Mouse (Mus musculus): ENCODE data around the gene Slc25a33. TPM values are rescaled to one million over a fixed set of nuclear protein-coding genes. Genes with fewer than 3 reads are reported as not detected.

Gene Slc25a33
- total and polyA plus RNA-seq, 2 experiments from 2014 or later = 12.5 to 29.7 TPM

DNA sequence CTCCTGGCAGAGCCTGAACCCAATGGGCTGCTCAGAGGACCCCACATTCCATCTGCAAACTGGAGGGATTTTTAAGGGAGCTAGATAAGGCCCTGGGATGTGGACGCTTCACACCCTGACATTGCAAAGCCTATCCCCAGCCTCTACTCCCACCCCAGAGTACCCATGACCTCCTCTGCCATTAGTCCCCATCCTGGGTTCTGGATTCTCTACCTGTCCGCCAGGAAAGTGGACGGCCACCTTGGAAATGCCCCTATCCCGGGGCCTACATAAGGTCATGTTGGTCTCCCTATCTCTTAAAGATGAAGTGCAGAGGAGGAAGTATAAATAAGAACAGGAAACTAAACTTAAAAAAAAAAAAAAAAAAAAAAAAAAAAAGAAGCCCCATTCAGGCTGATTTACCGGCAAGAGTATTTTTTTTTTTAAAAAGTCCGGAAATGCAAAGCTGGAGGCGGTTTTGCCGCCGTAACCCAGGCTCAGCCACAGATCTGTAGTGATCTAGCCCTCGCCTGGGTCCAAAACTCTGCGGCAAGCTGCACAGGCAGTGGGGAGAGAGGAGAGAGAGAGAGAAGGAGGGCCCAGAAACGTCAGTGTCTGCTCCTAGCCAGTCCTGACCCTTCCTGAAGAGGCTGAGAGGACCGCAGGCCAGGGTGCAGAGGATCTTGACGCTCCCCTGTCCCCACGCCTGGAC is 76.4 kb downstream of the Slc25a33 start:
- ATAC-seq = peak; percentile 14; the same call in 1 of the 2 replicates
- no peak for TF ChIP-seq CTCF (IDR thresholded peaks at IDR 0.05; ENCODE audit: low read depth)
- 30% methylated on average over 15 of the region's 15 CpGs for WGBS
- H3K4me2 ChIP-seq (ENCODE audit: low read depth) = peak overlapping the region; percentile 66
- no peaks in the 10 kb centered on the region for H3K36me3 ChIP-seq (ENCODE audit: insufficient read depth)
- H3K9ac ChIP-seq = peak overlapping the region; percentile 39
- H3K27me3 ChIP-seq (ENCODE audit: insufficient read depth, low read length) = no peaks in the 10 kb centered on the region
- DNase-seq = no peak
- H3K4me1 ChIP-seq (ENCODE audit: insufficient read depth) = no peaks in the 10 kb centered on the region
- H3K4me3 ChIP-seq (ENCODE audit: low read depth, low read length) = peak overlapping the region; percentile 40
- no peak overlapping the region for H3K27ac ChIP-seq (ENCODE audit: low read depth, low read length)
- H3K9me3 ChIP-seq (ENCODE audit: low read length) = no peaks in the 10 kb centered on the region

DNA sequence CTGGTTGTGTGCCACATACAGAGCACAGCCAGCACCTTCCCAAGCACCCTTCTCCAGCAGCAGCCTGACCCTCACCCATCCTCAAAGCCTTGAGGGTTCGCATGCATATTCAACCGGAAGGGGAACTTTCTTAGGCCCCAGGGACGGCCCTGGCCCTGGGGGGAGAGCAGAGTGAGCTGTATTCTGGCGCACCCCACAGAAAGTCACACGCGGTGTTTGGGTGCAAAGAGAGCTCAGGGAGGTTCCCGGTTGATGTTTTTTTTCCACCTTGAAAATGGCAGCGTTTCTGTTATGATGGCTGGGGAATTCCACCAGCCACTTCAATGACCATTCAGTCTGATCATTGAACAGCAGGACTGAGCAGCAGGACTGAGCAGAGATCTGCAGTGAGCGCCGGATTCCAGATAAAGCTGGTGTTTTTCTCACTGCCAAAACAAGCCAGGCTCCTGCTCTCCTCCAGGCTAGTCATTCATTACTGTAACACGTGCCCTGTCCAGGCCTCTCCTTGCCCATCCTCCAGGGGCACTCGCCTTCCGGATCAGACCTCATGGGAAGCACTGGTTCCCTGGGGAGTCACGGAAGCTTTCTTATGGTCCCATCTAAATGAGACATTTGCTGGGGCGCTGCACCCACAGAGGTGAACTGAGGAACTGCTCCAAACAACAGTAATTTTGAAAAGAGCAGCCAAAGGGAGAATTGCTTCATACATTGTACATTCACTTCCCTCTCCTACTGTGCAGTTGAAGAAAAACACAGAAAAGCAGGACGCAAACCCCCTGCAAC is 77.7 kb downstream of the Slc25a33 start:
- Histone ChIP-seq H3K9me3 (ENCODE audit: low read length) (no peaks in the 10 kb centered on the region), H3K9ac (0 out of 2 replicates have a peak overlapping the region, but pooled peaks have one; percentile 10), H3K36me3 (ENCODE audit: insufficient read depth) (no peaks in the 10 kb centered on the region), H3K4me2 (ENCODE audit: low read depth) (no peak overlapping the region), H3K27ac (ENCODE audit: low read depth, low read length) (no peak overlapping the region), H3K4me1 (ENCODE audit: insufficient read depth) (no peaks in the 10 kb centered on the region), H3K27me3 (ENCODE audit: insufficient read depth, low read length) (no peaks in the 10 kb centered on the region), H3K4me3 (ENCODE audit: low read depth, low read length) (no peak overlapping the region)
- peak; percentile 31 for TF ChIP-seq CTCF (IDR thresholded peaks at IDR 0.05; ENCODE audit: low read depth)
- peak; percentile 65 for ATAC-seq
- WGBS = 33% methylated on average over 16 of the region's 16 CpGs
- DNase-seq = no peak

Small RNA genes lying within 50 kb of the gene (microRNA-seq; reads per million reads assigned to microRNA genes)
- 0 reads per million in 2 experiments for gene Gm47301

Other genes with a start within 250 kb of the Slc25a33 start
- 367 and 451 TPM in 2 replicates for gene Clstn1, start 187.8 kb downstream of the Slc25a33 start, total RNA-seq (2014; rRNA removed)
- gene Clstn1, start 187.8 kb downstream of the Slc25a33 start, polyA plus RNA-seq (2015; fragmentation: Nextera tagmentation; extraction: Ambion mirVana) = 142 and 179 TPM in 2 replicates
- gene Pik3cd, start 71.7 kb downstream of the Slc25a33 start, total RNA-seq (2014; rRNA removed) = 17.0 and 21.8 TPM in 2 replicates
- 11.3 and 11.7 TPM in 2 replicates for gene Pik3cd, start 71.7 kb downstream of the Slc25a33 start, polyA plus RNA-seq (2015; fragmentation: Nextera tagmentation; extraction: Ambion mirVana)
- 38.6 and 50.7 TPM in 2 replicates for gene Tmem201, start 36.2 kb downstream of the Slc25a33 start, total RNA-seq (2014; rRNA removed)
- gene Tmem201, start 36.2 kb downstream of the Slc25a33 start, polyA plus RNA-seq (2015; fragmentation: Nextera tagmentation; extraction: Ambion mirVana) = 31.9 and 39.6 TPM in 2 replicates
- gene Spsb1, start 180.8 kb upstream of the Slc25a33 start, total RNA-seq (2014; rRNA removed) = 7.1 and 7.3 TPM in 2 replicates
- 5.8 and 6.2 TPM in 2 replicates for gene Spsb1, start 180.8 kb upstream of the Slc25a33 start, polyA plus RNA-seq (2015; fragmentation: Nextera tagmentation; extraction: Ambion mirVana)
- 6.5 and 8.4 TPM in 2 replicates for gene H6pd, start 234.7 kb upstream of the Slc25a33 start, total RNA-seq (2014; rRNA removed)
- gene H6pd, start 234.7 kb upstream of the Slc25a33 start, polyA plus RNA-seq (2015; fragmentation: Nextera tagmentation; extraction: Ambion mirVana) = 1.7 and 3.1 TPM in 2 replicates